Mouse (Mus musculus) neural tube, embryonic 12.5 days (tissue): ENCODE data around the gene Lin37. TPM values are rescaled to one million over a fixed set of nuclear protein-coding genes. Genes with fewer than 3 reads are reported as not detected.
A peak's percentile ranks its signal among the peaks of the same experiment; 100 is the strongest.

Source experiments
- ATAC-seq: fragments of 200-750 bp; cut with Nextera tagmentation; 2 replicates; pipeline ENCODE4 v1.8.0; 2017; ENCODE audit warnings: low read depth, mild to moderate bottlenecking, moderate TSS enrichment, moderate library complexity; ENCODE audit not compliant: low FRiP score
- H3K27ac ChIP-seq: fragments of 300-500 bp; sonication (generic); 2 replicates; pipeline ENCODE4 v1.5.1; 2016
- H3K27me3 ChIP-seq: fragments of 300-500 bp; sonication (generic); replicated peaks from 2 replicates; pipeline ENCODE4 v1.6.1; 2016; ENCODE audit warnings: mild to moderate bottlenecking
- H3K36me3 ChIP-seq: fragments of 300-500 bp; sonication (generic); 2 replicates; pipeline ENCODE4 v1.6.1; 2016; ENCODE audit warnings: mild to moderate bottlenecking
- H3K4me1 ChIP-seq: fragments of 300-500 bp; sonication (generic); 2 replicates; pipeline ENCODE4 v1.6.1; 2016
- H3K4me2 ChIP-seq: fragments of 300-500 bp; sonication (generic); replicated peaks from 2 replicates; pipeline ENCODE4 v1.6.1; 2016; ENCODE audit warnings: mild to moderate bottlenecking
- H3K4me3 ChIP-seq: fragments of 300-500 bp; sonication (generic); 2 replicates; pipeline ENCODE4 v1.5.1; 2016
- H3K9ac ChIP-seq: fragments of 300-500 bp; sonication (generic); 2 replicates; pipeline ENCODE4 v1.6.1; 2016; ENCODE audit warnings: mild to moderate bottlenecking
- H3K9me3 ChIP-seq: fragments of 300-500 bp; sonication (generic); 2 replicates; pipeline ENCODE4 v1.6.1; 2016; ENCODE audit warnings: mild to moderate bottlenecking
- WGBS: fragments of 180-500 bp; shearing (Covaris S2); methylation state at CpG from one replicate; pipeline ENCODE4 v1.1.7; 2016; 5-methylcytosine and 5-hydroxymethylcytosine counted together
- polyA plus RNA-seq: library from polyadenylated mRNA; unstranded; fragments of >200 nt; fragmentation: Nextera tagmentation; extraction: Ambion mirVana; gene quantifications from 2 replicates; pipeline ENCODE4 v1.2.1, GENCODE M21; 2016

Gene Lin37
- 52.8 and 53.4 TPM in 2 replicates for polyA plus RNA-seq

- peak; percentile 77 for ATAC-seq
- H3K9me3 ChIP-seq = no peaks in the 10 kb centered on the region
- H3K9ac ChIP-seq = peak within 1 kb of the TSS; percentile 70
- under 1% methylated on average over 20 of the region's 20 CpGs for WGBS
- peak within 1 kb of the TSS; percentile 97 for H3K4me2 ChIP-seq
- H3K27ac ChIP-seq = no peak within 1 kb of the TSS
- peaks cover 29% of the 10 kb centered on the region for H3K36me3 ChIP-seq
- peak within 1 kb of the TSS; percentile 57 for H3K4me3 ChIP-seq
- H3K4me1 ChIP-seq = peaks cover 28% of the 10 kb centered on the region
- H3K27me3 ChIP-seq = no peaks in the 10 kb centered on the region
Observed at GRCm38 (mm10) chr7:30559443-30559954, at the start of gene Lin37. TSS of gene Lin37 (minus strand) at chr7:30559838.

DNA sequence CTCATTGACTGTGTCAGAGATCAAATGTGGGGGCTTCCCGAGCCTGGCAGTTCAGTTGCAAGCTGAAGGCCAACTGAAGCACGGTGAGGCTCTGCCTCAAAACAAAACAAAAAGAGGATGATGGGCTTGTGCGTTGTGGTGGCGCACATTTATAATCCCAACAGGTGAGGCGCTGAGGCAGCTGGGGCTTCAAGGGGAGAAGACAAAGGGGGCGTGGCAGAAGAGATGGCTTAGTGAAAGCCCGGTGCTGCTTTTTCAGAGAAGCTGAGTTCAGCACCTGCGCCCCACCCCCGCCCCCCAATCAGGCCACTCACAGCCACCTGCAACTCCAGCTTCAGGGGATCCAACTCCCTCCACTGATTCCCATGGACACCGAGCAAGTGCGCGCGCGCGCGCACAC lies 48.8 kb upstream of the Lin37 start:
- no peak overlapping the region for H3K4me3 ChIP-seq
- H3K36me3 ChIP-seq = no peaks in the 10 kb centered on the region
- H3K9me3 ChIP-seq = no peaks in the 10 kb centered on the region
- H3K27ac ChIP-seq = no peak overlapping the region
- 61% methylated on average over 14 of the region's 16 CpGs for WGBS
- peaks cover 6% of the 10 kb centered on the region; the same call in 1 of the 2 replicates for H3K4me1 ChIP-seq
- H3K27me3 ChIP-seq = no peaks in the 10 kb centered on the region
- ATAC-seq = no peak
- no peak overlapping the region for H3K9ac ChIP-seq
- no peak overlapping the region for H3K4me2 ChIP-seq

DNA sequence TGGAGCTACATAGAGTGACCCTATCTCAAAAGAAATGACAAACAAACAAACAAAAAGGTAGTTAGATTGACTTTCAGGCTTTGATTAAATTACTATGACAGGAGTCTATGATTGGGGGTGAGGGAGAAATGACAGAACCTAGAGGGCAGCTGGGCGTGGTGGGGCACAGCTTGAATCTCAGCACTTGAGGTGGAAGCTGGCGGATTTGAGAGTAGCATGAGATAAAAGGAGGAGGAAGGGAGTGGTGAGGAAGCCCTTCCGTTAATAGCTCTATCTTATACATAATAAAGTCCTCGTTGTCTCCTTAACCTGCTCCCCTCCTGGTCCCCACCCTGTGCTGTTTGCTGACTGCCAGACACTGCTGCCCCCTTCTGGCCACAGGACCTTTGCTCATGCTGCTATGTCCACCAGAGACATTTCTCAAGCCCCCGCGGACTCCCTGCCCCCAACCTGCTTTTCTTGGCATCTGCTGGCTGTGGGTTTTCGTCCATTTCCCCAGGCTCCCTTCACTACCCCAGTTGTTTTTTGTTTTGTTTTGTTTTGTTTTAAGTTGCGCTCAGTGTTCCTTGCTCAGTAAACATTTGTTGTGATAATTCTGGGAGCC lies 48.2 kb upstream of the Lin37 start:
- no peak for ATAC-seq
- peaks cover 5% of the 10 kb centered on the region; the same call in 1 of the 2 replicates for H3K4me1 ChIP-seq
- H3K9ac ChIP-seq = no peak overlapping the region
- no peaks in the 10 kb centered on the region for H3K27me3 ChIP-seq
- whole genome bisulfite sequencing = 35% methylated on average over 8 of the region's 8 CpGs
- no peak overlapping the region for H3K4me2 ChIP-seq
- H3K36me3 ChIP-seq = no peaks in the 10 kb centered on the region
- H3K4me3 ChIP-seq = no peak overlapping the region
- H3K9me3 ChIP-seq = no peaks in the 10 kb centered on the region
- H3K27ac ChIP-seq = no peak overlapping the region

DNA sequence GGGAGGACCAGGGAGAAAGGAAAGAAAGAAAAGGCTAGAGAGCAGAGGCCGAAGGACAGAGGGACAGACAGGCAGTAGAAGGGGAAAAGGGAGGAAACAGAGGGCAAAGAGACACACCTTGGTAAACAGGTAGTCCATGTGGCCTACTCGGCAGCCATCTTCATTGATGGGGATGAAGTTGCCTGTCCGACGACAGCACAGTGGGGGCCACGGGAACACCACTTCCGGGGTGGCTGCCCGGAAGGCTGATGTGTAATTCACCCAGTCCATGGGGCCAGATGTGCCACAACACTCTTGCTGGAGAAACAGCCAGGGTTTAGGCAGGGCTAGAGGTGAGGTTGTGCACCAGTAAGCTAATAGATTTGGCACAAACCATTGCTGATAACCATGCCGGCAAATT lies 45.3 kb upstream of the Lin37 start:
- H3K36me3 ChIP-seq = no peaks in the 10 kb centered on the region
- no peak overlapping the region for H3K4me3 ChIP-seq
- no peak overlapping the region for H3K9ac ChIP-seq
- H3K4me1 ChIP-seq = peaks cover 6% of the 10 kb centered on the region; the same call in 1 of the 2 replicates
- 86% methylated on average over 8 of the region's 8 CpGs for WGBS
- H3K9me3 ChIP-seq = no peaks in the 10 kb centered on the region
- no peak for ATAC-seq
- H3K4me2 ChIP-seq = no peak overlapping the region
- H3K27ac ChIP-seq = no peak overlapping the region
- H3K27me3 ChIP-seq = no peaks in the 10 kb centered on the region

- Histone ChIP-seq H3K9ac (no peak overlapping the region), H3K27me3 (no peaks in the 10 kb centered on the region), H3K4me3 (no peak overlapping the region), H3K9me3 (no peaks in the 10 kb centered on the region), H3K36me3 (no peaks in the 10 kb centered on the region), H3K27ac (no peak overlapping the region), H3K4me1 (peaks cover 6% of the 10 kb centered on the region; the same call in 1 of the 2 replicates), H3K4me2 (no peak overlapping the region)
- no peak for ATAC-seq
- WGBS = 72% methylated on average over 8 of the region's 8 CpGs
Observed at GRCm38 (mm10) chr7:30604424-30604823, 44.8 kb upstream of the Lin37 start.

- Histone ChIP-seq H3K4me2 (no peak overlapping the region), H3K4me1 (peaks cover 6% of the 10 kb centered on the region; the same call in 1 of the 2 replicates), H3K36me3 (no peaks in the 10 kb centered on the region), H3K27me3 (no peaks in the 10 kb centered on the region), H3K9ac (no peak overlapping the region), H3K9me3 (no peaks in the 10 kb centered on the region), H3K4me3 (no peak overlapping the region), H3K27ac (no peak overlapping the region)
- ATAC-seq = no peak
- 72% methylated on average over 3 of the region's 3 CpGs for WGBS
Observed at GRCm38 (mm10) chr7:30602583-30602982, 42.9 kb upstream of the Lin37 start.

DNA sequence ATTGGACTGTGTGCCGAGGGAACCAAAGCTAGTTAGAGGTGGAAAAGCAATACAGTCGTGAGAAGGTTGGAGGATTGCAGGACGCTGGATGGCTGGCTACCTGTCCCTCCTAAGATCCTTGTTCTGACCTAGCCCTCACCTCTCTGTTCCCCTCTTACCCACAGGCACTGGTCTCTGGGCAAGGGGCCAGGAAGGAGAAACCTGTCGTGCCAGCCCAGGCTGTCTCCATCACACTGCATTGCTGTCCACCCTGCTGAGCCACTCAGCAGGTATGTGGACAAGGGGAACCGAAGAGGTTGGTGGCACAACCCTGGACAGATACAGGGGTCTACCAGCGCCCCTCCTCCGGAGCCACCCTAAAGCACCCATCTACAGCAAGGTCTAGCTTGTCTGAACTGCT lies 41.0 kb upstream of the Lin37 start:
- Histone ChIP-seq H3K27ac (no peak overlapping the region), H3K4me2 (peak overlapping the region; percentile 45; the same call in 1 of the 2 replicates)

GRCm38 (mm10) chr7:30599933-30600353 lies 40.3 kb upstream of the Lin37 start:
- no peaks in the 10 kb centered on the region for H3K27me3 ChIP-seq
- H3K9ac ChIP-seq = no peak overlapping the region
- H3K4me2 ChIP-seq = peak overlapping the region; percentile 45
- H3K36me3 ChIP-seq = no peaks in the 10 kb centered on the region
- H3K9me3 ChIP-seq = no peaks in the 10 kb centered on the region
- 0 out of 2 replicates have a peak overlapping the region, but pooled peaks have one; percentile 2 for H3K4me3 ChIP-seq
- WGBS = under 1% methylated on average over 16 of the region's 16 CpGs
- H3K4me1 ChIP-seq = peaks cover 6% of the 10 kb centered on the region; the same call in 1 of the 2 replicates
- H3K27ac ChIP-seq = no peak overlapping the region
- ATAC-seq = peak; percentile 98

More for the DNA sequence above, 41.0 kb upstream of the Lin37 start:
- Histone ChIP-seq H3K9me3 (no peaks in the 10 kb centered on the region), H3K4me3 (no peak overlapping the region), H3K36me3 (no peaks in the 10 kb centered on the region), H3K9ac (no peak overlapping the region), H3K4me1 (peaks cover 6% of the 10 kb centered on the region; the same call in 1 of the 2 replicates), H3K27me3 (no peaks in the 10 kb centered on the region)
- peak; percentile 10; the same call in 1 of the 2 replicates for ATAC-seq
- 77% methylated on average over 7 of the region's 7 CpGs for WGBS

- H3K9ac ChIP-seq = no peak within 1 kb of the TSS
- H3K27me3 ChIP-seq = no peaks in the 10 kb centered on the region
- H3K4me1 ChIP-seq = peaks cover 6% of the 10 kb centered on the region; the same call in 1 of the 2 replicates
- WGBS = 96% methylated on average over 12 of the region's 12 CpGs
- H3K4me3 ChIP-seq = 0 out of 2 replicates have a peak within 1 kb of the TSS, but pooled peaks have one; percentile 2
- no peak within 1 kb of the TSS for H3K27ac ChIP-seq
- no peaks in the 10 kb centered on the region for H3K9me3 ChIP-seq
- H3K4me2 ChIP-seq = peak within 1 kb of the TSS; percentile 45
- ATAC-seq = no peak
- H3K36me3 ChIP-seq = no peaks in the 10 kb centered on the region
Observed at GRCm38 (mm10) chr7:30598786-30599185, 39.1 kb upstream of the Lin37 start, which contains the start of gene Zbtb32. TSS of gene Zbtb32 (minus strand) at chr7:30598909.

- H3K9me3 ChIP-seq = no peaks in the 10 kb centered on the region
- H3K4me3 ChIP-seq = no peak overlapping the region
- H3K4me2 ChIP-seq = no peak overlapping the region
- no peak overlapping the region for H3K9ac ChIP-seq
- 82% methylated on average over 5 of the region's 5 CpGs for WGBS
- no peak for ATAC-seq
- H3K4me1 ChIP-seq = peaks cover 6% of the 10 kb centered on the region; the same call in 1 of the 2 replicates
- no peak overlapping the region for H3K27ac ChIP-seq
- no peaks in the 10 kb centered on the region for H3K27me3 ChIP-seq
- H3K36me3 ChIP-seq = no peaks in the 10 kb centered on the region
Observed at GRCm38 (mm10) chr7:30596811-30597210, 37.2 kb upstream of the Lin37 start.

DNA sequence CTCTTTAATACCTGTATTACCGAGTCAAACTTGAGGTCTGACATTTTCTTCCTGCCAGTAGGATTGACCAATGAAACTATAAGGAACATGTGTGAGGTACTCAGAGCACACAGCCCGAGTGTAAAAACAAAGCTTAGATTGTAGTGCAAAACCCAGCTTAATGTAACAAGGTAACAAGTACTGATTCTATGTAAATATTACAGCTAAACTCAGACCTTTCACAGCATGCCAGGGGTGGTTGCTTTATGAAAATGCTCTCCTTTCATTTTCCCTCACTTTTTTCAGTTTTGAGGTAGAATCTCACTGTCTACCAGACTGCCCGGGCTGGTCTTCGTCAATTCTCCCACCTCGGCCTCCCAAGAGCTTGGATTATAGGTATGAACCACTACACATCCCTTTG lies 36.5 kb upstream of the Lin37 start:
- H3K27me3 ChIP-seq = no peaks in the 10 kb centered on the region
- H3K36me3 ChIP-seq = no peaks in the 10 kb centered on the region
- H3K9ac ChIP-seq = no peak overlapping the region
- H3K27ac ChIP-seq = no peak overlapping the region
- no peak for ATAC-seq
- H3K4me2 ChIP-seq = no peak overlapping the region
- peaks cover 6% of the 10 kb centered on the region; the same call in 1 of the 2 replicates for H3K4me1 ChIP-seq
- no peak overlapping the region for H3K4me3 ChIP-seq
- 79% methylated on average over 5 of the region's 5 CpGs for WGBS
- H3K9me3 ChIP-seq = no peaks in the 10 kb centered on the region

- H3K27me3 ChIP-seq = no peaks in the 10 kb centered on the region
- no peaks in the 10 kb centered on the region for H3K9me3 ChIP-seq
- 68% methylated on average over 4 of the region's 4 CpGs for WGBS
- no peak overlapping the region for H3K27ac ChIP-seq
- no peak overlapping the region for H3K9ac ChIP-seq
- peaks cover 6% of the 10 kb centered on the region for H3K4me1 ChIP-seq
- H3K36me3 ChIP-seq = no peaks in the 10 kb centered on the region
- H3K4me2 ChIP-seq = no peak overlapping the region
- ATAC-seq = no peak
- H3K4me3 ChIP-seq = no peak overlapping the region
Observed at GRCm38 (mm10) chr7:30594510-30595024, 34.9 kb upstream of the Lin37 start.
